Mouse (Mus musculus) spleen, postnatal 10 days (tissue): ENCODE data around the gene Mrrf.

ENCODE experiments used
- DNase-seq, 2 experiments: peaks; one replicate each; pipeline ENCODE4 v3.0.0; 2021 to 2022; ENCODE audit warnings: low spot score in 2 of 2

The Mrrf gene

GRCm38 (mm10) chr2:36200813-36201212 lies 64.6 kb downstream of the Mrrf start:
- DNase-seq = no peak

DNA sequence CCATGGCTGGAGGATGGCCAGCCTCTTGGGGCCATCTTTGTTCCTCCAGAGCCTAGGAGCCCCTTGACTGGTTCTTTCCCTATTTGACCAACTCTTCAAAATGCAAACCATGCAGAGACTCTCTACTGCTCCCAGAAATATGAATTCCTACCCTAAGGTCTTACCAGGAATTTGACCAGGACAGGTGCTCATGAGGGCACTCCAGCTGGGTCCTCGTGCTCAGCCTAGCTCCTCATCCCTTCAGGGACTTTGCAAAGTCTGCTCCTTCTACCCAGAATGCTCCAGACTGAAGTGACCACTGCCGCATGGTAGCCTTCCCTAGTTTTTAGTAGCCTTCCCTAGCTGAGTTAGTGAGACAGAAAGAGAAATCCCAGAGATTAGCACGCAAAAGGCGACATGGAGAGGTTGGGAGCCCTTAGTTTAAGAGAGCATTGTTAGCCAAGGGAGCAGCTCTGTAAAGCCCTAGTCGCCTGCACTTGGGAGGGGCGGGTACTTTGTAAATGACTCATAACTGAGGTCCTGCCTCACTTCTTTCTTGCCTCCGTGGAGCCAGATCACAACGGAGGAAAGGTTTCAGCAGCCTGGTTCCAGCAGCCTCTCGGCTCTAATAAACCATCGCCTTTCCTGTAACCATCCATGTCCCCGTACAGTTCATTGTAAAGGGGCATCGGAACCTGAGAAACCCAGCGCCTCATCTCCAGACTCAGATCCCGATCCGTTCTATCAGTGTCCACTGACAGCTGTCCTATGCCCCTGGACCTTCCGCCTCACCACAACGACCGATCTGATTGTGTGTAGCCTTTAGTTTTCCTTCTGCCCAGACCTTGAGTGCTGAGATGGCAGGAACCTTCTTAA lies 65.8 kb downstream of the Mrrf start:
- no peak for DNase-seq

- no peak for DNase-seq
Measured at GRCm38 (mm10) chr2:36202611-36202880, 66.4 kb downstream of the Mrrf start.

DNA sequence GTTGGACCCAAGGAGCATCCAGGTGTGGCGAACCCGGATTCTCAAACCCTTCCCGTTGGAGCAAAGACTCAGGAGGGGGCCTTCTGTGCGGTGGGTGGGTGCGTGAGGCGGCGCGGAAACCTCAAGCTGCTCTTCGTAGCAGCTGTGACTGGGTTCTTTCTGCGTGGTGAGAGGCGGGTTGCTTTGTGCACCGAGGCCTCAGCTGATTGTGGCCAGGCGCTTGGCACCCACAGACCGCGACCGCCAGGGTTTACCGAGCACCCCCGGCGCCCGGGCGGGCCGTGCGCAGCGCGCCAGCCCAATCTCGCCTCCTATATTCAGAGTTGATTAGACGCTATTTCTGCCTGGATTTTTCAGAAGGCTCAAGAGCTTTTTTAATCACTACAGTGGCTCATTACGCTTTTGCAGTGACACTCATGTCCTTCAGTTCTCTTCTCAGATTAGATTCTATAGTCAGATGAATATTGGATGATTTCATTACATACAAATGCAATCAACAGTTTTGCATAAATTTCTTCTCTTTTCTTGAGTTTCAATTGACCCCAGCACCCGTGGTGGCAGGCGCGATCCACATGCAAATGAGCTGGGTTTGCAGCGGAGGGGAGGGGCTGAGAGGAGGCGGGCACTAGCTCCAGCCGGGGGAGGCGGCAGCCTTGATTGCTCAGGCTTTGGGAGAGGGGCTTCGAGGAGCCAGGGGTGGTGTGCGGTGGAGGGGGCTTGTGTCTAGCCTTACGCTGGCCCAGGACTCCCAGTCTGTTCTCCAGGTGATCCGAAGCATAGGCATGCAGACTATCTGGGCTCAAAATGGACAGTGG lies 67.0 kb downstream of the Mrrf start:
- peak in 1 of 2 experiments; percentile 66 for DNase-seq

DNA sequence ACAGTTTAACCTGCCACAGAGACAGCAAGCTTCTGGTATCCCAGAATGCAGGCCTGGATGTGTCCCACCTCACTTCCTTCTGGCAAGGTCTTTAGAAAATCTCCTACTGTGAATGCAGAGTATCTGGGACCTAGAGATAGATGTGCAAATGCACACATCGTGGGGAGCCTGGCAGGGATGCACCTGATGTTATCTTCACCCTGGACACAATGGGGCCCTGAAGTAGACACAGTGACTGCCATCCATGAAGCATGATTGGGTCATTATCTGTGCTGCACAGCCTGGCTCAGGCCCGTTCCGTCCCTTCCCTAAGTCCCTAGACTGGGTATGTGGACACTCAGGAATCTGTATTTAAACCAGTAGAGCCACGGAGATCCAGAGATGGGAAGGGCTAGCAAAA lies 68.4 kb downstream of the Mrrf start:
- DNase-seq = no peak

DNA sequence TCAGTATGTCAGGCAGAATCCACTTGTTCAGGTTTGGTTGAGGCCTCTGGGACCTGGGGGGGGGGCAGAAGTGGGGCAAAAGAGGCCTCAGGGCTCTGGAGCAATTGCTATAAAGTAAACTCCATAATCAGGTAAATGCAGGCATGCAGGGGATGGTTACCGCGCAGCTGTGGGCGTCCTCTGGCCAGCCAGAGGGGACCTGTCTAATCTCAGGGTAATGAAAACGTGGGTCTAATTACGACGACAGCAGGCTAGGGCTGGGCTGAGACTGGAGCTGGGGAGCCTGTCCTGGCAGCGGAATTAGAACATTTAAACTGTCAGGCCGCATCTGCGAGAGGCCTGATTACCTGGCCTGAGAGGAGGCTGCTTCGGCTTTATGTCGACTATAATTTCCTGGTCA lies 70.9 kb downstream of the Mrrf start:
- no peak for DNase-seq

- no peak for DNase-seq
Measured at GRCm38 (mm10) chr2:36210796-36211195, 74.6 kb downstream of the Mrrf start.

DNA sequence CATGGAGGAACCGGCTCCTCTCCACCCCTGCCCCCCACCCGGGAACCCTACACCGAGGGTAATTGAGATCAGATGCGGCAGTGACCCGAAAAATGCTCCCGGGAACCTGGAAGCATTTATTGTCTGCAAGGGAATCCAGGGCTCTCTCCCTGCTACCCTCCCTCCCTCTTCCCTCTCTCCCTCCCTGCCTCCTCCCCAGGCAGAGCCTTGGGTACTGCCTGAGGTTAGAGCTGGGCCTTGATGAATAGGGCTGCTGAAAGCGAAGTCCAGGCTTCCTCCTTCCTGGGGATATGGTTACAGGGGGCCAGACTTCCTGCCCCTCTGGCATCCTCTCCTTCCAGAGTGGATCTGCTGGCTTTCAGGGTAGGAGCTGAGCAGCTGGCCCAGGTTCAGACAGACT lies 75.6 kb downstream of the Mrrf start:
- no peak for DNase-seq

- no peak for DNase-seq
Measured at GRCm38 (mm10) chr2:36213108-36213507, 76.9 kb downstream of the Mrrf start.

DNA sequence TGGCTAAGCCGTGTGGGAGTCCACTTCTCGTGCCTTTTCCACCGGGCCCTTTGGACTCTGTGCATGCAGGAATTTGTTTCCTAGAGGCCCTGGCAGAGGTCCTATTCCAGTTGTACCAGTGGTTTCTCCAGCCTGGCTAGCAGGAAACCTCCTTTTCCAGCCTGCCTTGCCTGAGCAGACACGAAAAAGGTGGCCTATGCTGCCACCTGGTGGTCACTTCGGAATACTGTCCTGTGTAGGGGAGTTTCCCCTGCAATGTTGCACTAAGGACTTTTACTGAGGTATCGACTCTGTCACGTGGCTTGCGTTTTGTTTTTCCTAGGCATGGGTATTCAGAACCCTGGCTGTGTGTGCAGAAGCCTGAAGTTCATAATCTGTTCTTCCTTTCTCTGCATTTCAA lies 77.8 kb downstream of the Mrrf start:
- DNase-seq = peak; percentile 74 to 85

DNA sequence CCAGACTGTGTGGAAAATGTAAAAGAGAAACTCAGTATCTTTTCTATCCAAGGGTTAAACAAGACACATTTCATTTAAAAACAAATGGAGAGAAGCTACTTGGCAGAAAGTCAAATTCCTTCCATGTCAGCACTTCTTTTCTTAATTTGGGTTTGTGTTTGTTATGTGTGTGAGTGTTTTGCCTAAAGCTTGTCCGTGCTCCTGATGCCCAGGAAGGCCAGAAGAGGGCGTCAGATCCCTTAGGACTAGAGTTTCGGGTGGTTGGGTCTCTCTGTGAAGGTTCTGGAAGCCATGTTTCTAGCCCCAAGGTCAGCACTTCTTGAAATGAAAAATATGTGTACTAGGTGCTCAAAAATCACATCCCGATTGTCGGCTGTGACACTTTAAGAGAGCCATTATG lies 78.2 kb downstream of the Mrrf start:
- DNase-seq = no peak

GRCm38 (mm10) chr2:36215203-36215739 lies 79.1 kb downstream of the Mrrf start:
- DNase-seq = no peak

DNA sequence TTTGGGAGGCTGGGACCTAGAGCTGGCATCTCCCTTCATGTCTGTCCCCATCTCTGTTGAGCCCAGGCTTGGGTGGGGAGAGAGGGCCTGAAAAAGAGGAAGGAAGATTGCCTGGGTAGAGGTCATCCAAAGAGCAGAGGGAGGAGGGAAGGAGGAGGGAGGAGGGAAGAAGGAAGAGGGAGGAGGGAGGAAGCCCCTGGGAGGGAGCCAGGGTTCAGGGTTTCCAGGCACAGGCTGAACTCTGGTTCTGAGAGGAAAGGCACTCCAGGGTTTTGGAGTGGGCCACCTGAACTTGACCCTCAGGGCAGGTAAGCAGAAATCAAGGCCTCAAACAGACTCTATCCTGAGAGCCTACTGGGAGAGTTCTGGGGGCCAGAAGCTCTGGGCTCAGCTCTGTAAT lies 80.4 kb downstream of the Mrrf start:
- DNase-seq = no peak

DNA sequence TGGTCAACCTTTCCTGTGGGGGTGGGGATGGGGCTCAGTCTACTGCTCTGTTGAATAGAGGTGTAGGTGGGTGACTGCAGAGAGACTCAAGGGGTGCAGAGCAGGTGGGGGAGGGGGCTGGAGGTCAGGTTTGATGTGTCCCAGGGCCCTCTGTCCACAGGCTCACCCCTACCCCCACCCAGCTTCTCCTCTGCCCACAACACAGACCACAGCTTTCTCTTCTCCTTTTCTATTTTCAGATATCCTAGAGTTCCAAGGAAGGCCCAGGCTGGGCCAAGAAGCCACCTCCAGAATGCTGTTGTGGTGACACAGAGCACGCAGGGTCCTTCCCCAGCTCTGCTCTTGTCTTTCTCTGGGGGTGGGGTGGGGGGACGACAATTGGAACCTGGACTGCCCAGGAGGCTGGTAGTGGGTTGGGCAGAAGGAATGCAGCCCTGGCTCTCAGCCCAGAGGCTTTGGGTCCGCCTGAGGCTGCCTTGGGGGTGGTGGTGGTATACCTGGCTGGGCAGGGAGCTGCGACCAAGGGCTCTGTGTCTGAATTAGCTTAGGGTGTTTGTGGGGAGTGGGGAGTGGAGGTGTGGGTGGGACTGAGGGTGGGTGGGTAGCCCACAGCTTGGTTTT lies 80.9 kb downstream of the Mrrf start:
- no peak for DNase-seq

DNA sequence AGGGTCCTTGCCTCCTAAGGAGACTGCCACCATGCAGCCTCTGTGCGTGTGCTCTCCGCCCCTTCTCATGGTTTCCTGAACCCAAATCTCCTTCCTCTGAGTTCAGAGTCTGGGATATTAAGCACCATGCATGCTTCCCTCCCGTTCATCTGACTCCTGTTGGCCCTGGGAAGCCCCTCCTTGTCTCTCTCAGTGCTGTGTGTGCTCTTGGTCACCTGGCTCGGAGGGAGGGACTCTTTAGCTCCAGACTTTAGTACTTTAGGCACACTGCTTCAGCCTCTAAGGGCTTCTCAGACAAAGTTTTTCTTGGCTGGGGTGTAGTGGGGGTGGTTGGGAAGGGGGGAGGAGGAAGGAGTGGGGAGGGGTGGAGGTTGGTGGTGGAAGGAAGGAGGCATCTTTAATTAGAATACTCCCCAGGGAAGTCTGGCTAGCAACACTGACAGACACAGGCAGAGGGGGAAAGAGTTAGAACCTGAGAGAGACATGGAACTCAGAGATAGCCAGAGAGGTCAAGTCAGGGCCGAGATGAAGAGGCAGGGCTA lies 81.6 kb downstream of the Mrrf start:
- no peak for DNase-seq

DNA sequence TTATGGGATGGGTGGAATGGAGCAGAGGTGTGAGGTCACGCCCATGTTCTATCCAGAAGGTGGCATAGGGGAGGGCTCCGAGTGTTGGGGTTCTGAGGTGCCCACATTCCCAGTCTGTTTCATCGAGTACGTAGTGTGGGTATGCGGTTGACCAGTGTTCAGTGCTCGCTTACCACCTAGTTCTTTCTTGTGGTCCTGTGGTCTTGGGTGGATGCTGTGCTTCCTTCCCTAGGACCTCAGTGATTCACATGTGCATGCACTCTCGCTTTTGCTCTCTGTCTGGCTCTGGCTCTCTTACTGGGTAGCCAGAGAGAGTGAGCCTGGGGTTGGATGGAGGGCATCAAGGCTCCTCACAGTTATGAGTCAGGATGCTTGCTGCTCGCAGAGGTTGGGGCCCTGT lies 83.9 kb downstream of the Mrrf start:
- no peak for DNase-seq

- no peak for DNase-seq
Measured at GRCm38 (mm10) chr2:36220891-36221290, 84.7 kb downstream of the Mrrf start.

GRCm38 (mm10) chr2:36222168-36222848 lies 86.1 kb downstream of the Mrrf start:
- DNase-seq = no peak

DNA sequence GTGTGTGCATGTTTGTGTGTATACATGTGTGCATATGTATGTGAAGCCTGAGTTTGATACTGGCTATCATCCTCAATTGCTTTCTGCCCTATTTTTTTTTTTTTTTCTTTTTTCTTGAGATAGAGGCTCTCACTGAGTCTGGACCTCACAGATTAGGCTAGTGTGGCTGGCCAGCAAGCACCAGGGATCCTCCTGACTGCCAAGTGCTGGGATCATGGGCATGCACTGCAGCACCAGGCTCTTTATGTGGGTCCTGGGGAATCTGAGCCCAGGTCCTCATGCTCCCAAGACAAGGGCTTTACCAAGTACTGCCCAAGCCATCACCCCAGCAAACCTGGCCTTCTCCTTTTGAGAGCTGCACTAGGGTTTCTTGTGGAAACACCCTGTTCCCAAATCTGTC lies 87.2 kb downstream of the Mrrf start:
- DNase-seq = no peak

DNA sequence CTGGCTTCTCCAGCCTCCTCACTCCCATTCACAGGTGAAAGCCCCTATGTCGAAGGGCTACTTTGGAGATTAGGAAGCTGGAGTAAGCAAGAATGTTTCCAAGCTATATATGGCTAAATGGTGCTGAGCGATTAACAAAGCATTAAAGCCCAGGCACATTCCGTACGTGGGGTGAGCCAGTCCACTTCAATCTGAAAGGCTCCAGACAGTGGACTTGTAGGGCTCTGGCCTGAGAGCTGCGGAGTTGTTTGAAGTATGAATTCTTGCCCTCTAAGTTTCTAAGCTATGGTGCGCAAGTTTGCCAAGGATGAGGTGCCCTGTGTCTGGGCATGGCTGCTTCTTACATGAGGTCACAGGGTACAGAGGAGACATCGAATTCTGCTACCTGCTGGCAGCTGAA lies 88.0 kb downstream of the Mrrf start:
- no peak for DNase-seq

DNA sequence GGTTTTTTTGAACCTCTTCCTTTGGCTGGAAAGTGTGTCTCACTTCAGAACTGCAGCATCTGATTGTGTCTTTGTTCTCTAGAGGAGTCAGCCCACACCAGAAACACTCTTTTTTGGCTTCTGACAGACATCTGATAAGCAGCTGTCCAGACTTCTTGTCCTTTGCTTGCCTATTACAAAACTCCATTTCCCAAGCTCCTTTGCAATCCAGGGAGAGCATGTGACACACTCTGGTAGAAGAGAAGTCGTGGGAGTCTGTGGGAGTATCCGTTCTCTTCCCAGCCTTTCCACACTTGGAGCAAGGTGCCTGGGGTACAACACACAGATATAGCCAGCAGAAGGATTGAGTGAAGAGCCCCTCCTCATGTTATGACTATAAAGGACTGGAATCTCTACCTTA lies 88.4 kb downstream of the Mrrf start:
- no peak for DNase-seq

DNA sequence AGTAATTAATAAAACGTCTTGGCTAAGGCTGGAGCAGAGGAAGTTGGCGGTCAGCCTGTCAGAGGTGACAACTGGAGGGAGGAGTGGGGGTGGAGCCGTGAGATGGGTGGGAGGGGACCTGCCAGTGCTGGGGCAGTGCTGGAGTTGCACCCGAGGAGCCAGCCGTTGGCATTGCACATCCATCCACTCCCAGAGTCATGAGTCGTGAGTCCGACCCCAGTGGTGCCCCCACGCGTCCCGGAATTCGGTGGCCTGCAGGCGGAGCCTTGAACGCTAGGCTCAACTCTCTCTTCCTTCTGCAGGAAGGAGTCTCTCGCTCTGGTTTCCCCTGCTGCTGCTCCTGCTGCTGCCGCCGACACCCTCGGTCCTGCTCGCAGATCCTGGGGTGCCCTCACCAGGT lies 94.2 kb downstream of the Mrrf start, which contains the start of gene Ptgs1:
Ptgs1 (plus strand) TSS at position 61 of the 400 bp plus-strand sequence.
- peak; percentile 28 to 46 for DNase-seq
